Mouse (Mus musculus): ENCODE results near the gene Ntf5.

Ntf5 gene

DNA sequence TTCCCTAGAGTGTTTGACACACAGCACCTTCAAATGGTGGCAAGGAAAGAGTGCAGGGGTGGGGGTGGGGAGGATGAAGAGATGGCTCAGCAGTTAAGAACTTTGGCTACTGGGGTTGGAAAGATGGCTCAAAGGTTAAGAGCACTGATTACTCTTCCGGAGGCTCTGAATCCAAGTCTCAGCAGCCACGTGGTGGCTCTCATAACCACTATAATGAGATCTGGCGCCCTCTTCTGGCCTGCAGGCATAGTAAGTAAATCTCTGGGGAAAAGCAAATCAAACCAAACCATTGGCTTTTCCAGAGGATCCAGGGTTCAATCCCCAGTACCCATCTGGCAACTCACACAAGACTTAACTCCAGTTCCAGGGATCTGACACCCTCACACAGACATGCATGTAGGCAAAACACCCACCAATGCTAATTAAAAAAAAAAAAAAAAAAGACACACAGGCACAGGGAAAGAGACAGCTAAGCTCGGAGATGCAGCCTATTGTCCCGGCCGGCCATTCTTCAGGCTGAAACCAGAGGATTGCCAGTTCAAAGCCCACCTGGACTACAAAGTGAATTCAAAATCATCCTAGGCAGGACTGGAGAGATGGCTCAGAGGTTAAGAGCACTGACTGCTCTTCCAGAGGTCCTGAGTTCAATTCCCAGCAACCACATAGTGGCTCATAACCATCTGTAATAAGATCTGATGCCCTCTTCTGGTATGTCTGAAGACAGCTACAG is 9.8 kb upstream of the Ntf5 start:
- peak in 1 of 2 experiments; percentile 67 for DNase-seq

DNA sequence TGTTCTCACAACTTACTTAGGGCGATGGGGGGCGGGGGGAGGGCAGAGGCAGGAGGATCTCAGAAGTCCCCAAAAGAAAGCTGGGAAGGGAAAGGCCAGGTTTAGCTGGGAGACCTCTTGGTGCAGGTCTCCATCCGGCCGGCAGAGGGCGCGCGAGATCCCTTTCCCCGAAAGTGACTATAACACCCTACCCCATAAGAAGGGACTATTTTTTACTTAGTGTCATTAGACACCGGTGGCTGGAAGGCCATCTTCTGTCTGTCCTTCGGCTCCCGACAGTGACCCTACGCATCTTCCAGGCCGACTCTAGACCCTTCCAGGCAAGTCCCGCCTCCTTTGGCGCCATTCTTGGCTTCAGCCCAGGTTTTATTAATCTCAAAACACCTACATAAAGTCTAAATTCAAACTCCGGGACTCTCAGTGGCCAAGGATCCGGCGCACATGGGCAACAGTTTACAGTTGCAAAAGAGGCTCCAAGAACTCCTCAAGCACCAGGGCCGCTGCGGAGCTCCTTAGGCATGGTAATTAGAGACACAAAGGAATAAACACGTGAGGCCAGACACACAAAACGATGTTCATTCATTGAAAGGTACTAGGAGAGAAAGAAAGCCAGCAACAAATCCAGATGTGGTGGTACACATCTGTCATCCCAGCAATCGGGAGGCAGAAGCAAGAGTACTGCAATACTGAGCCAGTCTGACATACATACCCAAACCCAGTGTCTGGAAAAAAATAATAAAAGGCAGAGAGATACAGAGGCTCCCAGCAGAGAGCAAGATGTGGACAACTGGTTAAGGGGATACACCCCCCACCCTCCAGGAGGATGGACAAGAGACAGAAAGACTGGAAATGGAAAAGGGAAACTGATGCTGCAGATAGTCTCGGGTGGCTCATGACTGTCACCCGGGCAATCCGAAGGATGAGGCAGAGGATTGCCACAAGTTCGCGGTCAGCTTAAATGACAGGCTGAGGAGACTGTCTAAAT is 8.1 kb upstream of the Ntf5 start, which contains the start of gene Kcna7:
TSS of gene Kcna7 (plus strand) at position 563 of the 985 bp plus-strand sequence.
- DNase-seq, result peak; percentile 55 to 80

DNA sequence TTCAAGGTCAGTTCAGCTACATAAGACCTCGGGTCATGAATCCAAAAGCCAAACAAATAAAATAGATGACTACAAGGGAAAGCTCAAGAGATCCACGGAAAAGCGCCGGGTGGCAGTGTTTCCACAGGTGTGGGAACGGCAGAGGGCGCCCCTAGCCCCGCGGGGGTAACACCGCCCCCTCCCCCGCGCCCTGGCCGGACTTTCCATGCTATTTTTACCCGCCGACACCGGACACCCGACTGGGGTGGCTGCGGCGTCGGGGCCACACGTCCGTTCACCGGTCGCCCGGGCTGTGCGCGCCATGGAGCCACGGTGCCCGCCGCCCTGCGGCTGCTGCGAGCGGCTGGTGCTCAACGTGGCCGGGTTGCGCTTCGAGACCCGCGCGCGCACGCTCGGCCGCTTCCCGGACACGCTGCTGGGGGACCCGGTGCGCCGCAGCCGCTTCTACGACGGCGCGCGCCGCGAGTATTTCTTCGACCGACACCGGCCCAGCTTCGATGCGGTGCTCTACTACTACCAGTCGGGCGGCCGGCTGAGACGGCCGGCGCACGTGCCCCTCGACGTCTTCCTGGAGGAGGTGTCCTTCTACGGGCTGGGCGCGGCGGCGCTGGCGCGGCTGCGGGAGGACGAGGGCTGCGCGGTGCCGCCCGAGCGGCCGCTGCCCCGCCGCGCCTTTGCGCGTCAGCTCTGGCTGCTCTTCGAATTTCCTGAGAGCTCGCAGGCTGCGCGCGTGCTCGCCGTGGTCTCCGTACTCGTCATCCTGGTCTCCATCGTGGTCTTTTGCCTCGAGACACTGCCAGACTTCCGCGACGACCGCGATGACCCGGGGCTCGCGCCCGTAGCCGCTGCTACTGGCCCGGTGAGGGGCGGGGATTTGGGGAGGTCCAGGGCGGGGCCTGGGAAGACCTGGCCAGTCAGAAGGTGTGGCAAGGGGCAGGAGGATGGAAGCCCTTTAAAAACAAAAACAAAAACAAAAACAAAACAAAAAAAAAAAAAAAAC is 7.0 kb upstream of the Ntf5 start:
- DNase-seq, result no peak

DNA sequence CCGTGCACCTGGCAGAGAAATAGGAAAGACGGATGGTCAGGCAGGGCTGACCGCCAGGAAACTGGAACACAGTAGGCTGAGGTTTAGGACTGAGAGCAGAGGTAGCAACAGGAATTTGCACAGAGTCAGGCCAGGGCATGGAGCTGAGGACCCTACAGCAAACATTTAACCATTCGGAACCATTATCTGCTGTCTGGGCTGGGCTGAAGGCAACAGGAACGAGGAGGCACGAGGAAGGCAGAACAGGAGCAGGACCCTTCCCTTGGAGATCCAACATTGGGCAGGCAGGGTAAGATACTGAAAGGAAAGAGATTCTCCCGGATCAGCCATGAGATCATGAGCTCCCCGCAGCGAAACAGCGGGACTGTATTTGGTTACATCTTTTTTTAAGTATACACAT is 5.7 kb upstream of the Ntf5 start:
- DNase-seq, result no peak

DNA sequence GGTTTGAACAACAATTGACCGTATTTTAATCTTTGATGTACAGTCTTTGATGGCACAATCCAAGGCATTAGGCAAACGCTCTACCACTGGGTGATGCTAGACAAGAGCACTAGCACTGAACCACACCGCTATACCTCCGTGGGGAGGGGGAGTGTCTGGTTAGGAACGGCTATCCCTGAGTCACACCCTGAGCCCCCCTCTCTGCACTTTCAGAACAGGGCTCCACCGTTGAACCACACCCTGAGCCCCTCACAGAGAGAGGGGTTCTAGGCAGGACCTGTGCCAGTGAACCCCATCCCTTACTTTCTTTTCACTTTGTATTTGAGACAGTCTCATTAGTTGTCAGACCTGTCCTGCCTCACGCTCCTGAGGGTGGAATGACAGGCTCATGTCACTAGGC is 5.1 kb upstream of the Ntf5 start:
- no peak for DNase-seq

DNA sequence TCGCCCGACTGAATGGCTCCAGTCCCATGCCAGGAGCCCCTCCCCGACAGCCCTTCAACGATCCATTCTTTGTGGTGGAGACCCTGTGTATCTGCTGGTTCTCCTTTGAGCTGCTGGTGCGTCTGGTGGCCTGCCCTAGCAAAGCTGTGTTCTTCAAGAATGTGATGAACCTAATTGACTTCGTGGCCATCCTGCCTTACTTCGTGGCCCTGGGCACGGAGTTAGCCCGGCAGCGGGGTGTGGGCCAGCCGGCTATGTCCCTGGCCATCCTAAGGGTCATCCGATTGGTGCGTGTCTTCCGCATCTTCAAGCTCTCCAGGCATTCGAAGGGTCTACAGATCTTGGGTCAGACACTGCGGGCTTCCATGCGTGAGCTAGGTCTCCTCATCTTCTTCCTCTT is 4.5 kb upstream of the Ntf5 start:
- no peak for DNase-seq

DNA sequence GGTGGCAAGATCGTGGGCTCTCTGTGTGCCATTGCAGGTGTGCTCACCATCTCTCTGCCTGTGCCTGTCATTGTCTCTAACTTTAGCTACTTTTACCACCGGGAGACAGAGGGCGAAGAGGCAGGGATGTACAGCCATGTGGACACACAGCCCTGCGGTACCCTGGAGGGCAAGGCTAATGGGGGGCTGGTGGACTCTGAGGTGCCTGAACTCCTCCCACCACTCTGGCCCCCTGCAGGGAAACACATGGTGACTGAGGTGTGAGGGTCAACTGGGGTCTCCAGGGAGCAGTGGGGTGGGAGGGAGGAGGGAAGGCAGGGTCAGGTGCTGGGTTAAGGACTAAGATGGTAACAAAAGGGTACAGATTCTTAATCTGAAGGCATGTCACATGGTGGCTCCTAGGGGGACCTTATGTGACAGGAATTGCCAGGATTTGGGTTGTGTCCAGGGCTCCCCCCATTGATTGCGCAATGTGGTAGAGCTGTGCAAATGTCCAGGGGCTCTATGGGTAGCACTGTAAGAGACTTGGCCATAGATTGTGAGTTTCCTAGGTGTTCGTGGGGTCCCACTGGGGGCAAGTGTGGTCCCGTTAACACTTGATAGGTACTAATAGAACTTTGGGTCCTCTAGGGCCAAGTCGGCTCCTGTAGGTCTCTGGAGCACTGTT is 3.9 kb upstream of the Ntf5 start:
- DNase-seq, result no peak

DNA sequence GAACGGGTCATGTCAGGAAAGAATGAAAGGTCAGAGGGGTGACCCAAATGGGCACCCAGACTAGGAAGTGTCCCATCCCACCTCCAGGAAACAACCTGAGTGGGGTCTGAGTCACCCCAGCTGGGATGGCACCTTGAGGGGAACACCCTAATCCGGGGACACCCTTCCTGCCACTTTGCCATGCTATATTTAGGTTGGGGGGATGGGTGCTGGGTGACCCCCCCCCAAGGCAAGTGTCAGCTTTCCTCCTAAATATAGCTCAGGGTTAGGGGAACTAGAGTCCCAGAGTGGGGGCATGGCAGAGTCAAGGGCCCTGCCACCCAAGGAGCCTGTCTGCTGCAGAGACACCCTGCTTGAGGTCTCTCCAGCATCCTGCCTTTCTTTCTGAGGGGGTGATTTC is 1.1 kb upstream of the Ntf5 start:
- no peak for DNase-seq

DNA sequence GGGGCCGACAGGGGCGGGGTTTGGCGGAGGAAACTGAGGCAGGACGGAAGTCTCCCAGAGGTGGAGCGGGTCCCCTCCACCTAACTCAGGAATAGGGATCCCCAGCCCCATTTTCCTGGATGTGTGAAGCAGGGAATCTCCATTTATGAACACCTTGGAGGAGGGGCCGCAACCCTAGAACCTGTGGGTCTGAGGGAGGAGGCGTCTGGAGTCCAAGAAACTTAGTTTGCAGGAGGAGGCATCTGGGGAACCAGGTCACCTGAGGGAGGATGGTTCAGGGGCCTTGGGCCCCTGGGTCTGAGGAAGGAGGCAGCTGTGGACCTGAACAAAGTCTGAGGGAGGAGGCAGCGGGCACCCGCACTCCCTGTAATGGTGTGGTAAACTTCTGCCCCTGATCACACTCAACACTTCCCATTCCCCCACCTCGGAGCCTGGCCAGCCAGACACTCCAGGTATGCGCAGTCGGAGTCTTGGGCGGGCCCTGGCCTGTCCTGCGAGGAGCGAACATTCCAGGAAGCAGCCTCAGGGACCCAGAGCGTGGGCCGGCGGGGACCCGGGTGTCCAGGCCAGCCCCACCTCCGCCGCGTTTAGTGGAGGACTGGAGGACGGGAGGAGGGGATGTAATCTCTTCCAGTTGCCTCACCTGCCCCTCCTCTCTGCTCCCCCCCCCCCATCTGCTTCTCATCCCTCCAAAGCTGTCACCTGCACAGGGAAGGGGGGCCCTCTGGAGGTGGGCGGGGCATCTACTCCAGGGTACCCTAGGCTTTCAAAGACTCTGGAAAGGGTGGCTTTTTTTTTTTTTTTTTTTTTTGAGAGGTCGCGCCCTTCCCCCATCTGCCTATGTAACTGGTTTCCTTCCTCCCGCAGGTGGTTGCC is 607 bp downstream of the Ntf5 start:
- no peak for DNase-seq

DNA sequence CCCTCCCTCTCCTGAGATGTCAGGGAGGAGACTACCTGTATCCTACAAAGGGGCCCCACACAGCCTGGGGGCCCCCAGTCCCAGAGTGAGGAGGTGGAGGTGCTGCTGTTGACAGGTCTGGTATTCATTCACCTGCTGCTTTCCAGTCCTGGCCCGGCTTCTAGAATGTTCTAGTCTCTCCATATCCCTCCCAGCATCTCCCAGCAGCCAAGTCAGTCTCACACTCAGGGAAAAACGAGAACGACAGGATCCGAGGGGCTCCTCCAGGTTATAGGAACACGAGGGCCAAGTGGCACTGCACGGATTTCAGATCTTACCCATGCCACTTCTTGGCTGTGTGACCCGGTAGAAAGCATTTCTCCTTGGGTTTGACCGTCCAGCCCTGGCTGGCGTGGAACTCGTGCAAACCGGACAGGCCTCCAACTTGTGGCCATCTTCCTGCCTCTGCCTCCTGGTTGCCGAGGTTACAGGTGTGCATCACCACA is 1.3 kb downstream of the Ntf5 start:
- DNase-seq, result no peak

DNA sequence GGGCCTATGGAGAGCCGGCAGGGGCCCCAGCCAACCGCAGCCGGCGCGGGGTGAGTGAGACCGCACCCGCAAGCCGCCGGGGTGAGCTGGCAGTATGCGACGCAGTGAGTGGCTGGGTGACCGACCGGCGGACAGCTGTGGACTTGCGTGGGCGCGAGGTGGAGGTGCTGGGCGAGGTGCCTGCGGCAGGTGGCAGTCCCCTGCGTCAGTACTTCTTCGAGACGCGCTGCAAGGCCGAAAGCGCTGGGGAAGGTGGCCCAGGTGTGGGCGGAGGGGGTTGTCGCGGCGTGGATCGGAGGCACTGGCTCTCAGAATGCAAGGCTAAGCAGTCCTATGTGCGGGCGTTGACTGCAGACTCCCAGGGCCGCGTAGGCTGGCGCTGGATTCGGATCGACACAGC is 2.1 kb downstream of the Ntf5 start:
- DNase-seq, result no peak

DNA sequence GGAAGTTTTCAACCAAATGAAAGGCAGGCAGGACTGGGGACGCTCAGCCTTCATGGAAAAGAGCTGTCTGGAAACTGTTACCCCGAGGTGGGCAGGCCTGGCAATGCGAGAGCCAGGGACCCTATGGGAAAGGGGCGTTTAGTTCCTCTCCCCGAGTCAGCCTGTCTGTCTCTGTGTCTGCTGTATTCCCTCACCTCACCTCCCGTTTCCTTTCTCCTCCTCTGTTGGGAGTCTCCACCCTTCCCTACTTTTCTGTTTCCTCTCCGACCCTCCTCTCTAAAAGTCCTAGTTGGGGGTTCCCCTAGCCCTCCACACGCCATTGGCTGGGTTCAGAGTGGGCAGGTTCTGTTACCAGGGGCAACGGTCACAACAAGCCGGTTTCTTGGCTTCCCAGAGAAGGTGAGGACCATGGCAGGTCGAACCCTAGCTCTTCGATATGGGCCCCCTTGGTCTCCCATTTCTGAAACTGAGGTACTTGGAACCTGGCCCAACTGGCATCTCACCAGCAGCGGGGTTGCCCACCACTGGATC is 4.5 kb downstream of the Ntf5 start:
- no peak for DNase-seq

DNA sequence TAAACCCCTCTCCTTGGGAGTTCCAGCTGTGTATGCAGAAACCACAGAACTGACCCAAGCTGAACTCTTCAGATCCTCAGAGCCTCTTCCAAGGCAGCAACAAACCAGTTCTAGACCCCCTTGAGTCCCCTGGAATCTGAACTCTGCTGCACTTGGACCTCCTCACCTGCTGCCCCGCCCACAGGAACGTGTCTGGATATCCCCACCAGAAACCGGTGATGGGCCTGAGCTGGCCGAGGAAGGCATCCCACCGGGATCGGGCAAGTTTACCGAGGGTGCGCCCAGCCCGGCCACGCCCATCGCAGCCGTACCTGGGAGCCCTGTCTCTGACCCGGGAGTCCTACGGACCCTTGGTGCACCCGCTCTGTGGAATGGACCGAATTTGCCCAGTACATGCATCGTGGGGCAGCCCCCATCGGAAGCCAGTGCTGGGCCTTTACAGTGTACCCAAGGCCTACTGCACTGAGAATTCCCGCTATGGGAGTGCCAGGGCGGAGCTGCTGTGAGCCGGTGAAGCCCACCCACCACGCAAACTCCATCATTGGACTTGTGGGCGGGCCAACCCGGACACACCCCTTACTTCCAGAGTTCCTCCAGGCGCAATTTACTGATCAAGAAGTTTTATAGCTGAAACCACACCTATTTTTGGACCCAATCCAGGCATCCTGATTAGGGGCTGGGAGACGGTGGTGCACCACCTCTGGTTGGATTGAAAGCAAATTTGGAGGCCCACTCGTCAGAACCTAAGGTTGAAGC is 6.5 kb downstream of the Ntf5 start:
- no peak for DNase-seq

DNA sequence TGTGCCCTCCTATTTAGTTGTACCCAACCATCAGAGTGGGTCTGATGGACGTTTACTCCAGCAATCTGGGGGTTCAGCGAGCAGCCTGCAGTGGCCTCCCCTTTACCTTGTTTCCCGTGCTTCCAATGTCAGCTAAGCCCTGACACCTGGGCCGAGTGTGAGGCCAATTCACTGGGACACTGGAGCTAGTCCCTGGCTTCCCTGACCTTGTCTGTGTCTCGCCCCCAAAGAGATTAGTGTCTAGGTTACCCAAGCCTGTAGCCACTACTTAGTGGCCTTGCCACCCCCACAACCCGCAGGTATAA is 7.1 kb downstream of the Ntf5 start, which contains the start of gene Lhb:
TSS of gene Lhb (plus strand) at position 206 of the 305 bp plus-strand sequence.
- no peak for DNase-seq

DNA sequence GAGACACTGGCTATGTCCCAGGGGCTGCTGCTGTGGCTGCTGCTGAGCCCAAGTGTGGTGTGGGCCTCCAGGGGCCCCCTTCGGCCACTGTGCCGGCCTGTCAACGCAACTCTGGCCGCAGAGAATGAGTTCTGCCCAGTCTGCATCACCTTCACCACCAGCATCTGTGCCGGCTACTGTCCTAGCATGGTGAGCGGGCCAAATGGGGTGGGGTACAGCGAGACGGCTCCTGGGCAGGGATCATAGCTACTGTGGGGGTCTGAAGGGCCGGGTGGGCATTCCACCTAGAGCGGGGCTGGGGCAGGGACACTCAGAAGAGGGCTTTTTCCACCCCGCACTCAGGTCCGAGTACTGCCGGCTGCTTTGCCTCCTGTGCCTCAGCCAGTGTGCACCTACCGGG is 7.7 kb downstream of the Ntf5 start:
- DNase-seq, result no peak

DNA sequence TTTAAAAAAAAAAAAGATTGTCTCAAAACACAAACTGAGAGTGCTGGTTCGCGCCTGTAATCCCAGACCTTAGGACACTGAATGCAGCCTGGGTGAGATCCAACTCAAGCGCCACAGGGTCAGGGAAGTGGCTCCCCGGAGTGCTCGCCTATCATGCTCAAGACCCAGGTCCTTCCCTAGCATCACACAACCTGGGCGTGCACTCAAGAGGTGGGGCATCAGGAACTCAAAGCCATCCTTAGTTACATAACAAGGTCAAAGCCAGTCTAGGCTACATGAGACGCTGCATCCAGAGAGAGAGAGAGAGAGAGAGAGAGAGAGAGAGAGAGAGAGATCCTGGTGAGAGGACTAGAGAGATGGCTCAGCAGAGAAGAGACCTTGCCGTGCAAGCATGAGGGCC is 13.1 kb downstream of the Ntf5 start:
- DNase-seq, result no peak

DNA sequence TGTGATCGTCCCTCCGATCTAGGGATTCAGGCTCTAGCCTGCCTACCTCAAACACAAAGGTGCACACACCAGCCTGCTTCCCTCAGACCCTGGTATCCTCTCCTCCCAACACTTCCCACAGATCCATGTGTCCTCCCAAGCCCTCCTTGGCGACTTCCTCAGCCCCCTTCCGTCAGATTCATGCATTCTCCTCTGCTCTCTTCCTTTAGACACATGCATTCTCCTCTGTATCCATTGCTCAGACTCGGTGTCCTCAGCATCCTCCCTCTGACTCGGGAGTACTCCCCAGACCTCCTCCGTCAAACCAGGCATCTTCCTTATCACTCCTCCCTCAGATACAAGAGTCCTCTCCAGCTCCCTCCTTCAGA is 20.3 kb downstream of the Ntf5 start:
- DNase-seq, result no peak

DNA sequence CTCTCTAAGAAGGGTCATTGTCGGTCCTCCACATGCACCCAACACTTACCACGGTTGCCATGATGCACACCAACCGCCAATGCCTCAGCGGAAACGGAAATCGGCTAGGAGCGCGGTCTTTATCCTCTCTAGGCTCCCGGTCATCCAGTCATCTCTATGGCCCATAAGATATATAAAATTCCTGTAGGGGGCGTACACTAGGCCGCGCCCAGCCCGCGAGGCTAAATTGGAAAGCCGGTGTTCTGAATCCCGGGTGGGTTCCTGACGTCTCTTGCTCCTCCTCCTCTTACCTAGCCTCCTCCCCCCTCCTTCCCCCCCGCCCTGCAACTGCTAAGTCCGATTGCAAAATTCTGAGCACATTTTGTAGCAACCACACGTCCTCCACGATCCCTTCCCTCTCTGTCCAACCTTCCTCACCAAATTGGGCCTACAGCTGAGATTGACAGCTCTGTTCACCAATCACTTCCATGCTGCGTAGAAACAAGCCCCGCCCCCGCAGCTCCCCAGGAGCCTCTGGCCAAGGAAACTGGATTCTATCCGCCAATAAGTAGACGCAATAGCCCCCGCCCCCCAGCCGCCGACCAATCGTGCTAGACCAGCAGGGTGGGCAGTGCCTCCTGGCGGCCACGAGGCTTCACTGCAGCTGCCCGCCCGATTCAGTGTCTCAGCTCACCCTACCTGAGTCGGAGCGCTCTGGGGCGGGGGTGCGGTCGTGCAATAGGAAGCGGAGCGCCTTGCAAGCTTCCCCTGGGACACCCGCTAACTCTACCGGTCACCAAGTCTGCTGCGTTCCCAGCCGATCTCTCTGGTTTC is 20.9 kb downstream of the Ntf5 start, which contains the start of gene Gys1:
TSS of gene Gys1 (plus strand) at position 642 of the 813 bp plus-strand sequence.
- peak; percentile 100 for DNase-seq

DNA sequence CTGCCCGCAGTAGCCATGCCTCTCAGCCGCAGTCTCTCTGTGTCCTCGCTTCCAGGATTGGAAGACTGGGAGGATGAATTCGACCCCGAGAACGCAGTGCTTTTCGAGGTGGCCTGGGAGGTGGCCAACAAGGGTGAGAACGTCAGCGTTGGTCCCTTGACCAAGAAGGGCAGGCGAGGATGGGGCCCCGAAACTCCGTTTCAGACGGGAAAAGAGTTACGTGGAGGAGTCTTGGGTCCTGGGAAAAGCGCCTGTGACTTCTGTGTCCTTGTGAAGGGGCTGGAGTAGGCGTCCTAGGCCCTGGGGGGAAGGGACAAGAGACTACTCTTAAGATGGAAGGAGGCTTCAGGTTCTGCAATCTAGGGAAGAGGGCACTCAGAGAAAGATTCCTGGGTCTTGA is 21.5 kb downstream of the Ntf5 start:
- no peak for DNase-seq

Data from spleen, adult 18-20 months (tissue).